Mouse (Mus musculus) left cerebral cortex, adult 9 months (tissue): ENCODE data around the gene C1rl.
"Not testable (repeated sequence)": the region's sequence is repeated elsewhere in the genome, so short reads cannot be mapped to it uniquely, and the experiment has no call there.

ENCODE experiments used
- DNase-seq, 2 experiments: peaks; one replicate each; pipeline ENCODE4 v3.0.0; 2022; ENCODE audit warnings: low spot score in 2 of 2

The C1rl gene

GRCm38 (mm10) chr6:124502021-124502420 is 9.1 kb downstream of the C1rl start:
- no peak for DNase-seq

- no peak for DNase-seq
Measured at GRCm38 (mm10) chr6:124505028-124505427, 12.1 kb downstream of the C1rl start.

GRCm38 (mm10) chr6:124506991-124507390 is 14.1 kb downstream of the C1rl start:
- DNase-seq: no peak

- no peak for DNase-seq
Measured at GRCm38 (mm10) chr6:124508292-124508691, 15.4 kb downstream of the C1rl start.

- not testable (repeated sequence) for DNase-seq
Measured at GRCm38 (mm10) chr6:124509192-124509591, 16.3 kb downstream of the C1rl start.

GRCm38 (mm10) chr6:124511936-124512335 is 19.0 kb downstream of the C1rl start:
- DNase-seq: no peak

GRCm38 (mm10) chr6:124512355-124512836 is 19.5 kb downstream of the C1rl start, which contains the start of gene C1ra:
TSS of gene C1ra (plus strand) at chr6:124512405.
- DNase-seq: peak in 1 of 2 experiments; percentile 62

- DNase-seq: not testable (repeated sequence)
Measured at GRCm38 (mm10) chr6:124517733-124518132, 24.8 kb downstream of the C1rl start.

- DNase-seq: peak in 1 of 2 experiments; percentile 60
Measured at GRCm38 (mm10) chr6:124522082-124522481, 29.2 kb downstream of the C1rl start.

GRCm38 (mm10) chr6:124527881-124528280 is 35.0 kb downstream of the C1rl start:
- DNase-seq: no peak

- no peak for DNase-seq
Measured at GRCm38 (mm10) chr6:124531077-124531476, 38.2 kb downstream of the C1rl start.

- DNase-seq: not testable (repeated sequence)
Measured at GRCm38 (mm10) chr6:124536125-124536829, 43.4 kb downstream of the C1rl start.

- DNase-seq: not testable (repeated sequence)
Measured at GRCm38 (mm10) chr6:124541176-124541575, 48.3 kb downstream of the C1rl start.

- DNase-seq: peak in 1 of 2 experiments; percentile 56
Measured at GRCm38 (mm10) chr6:124542284-124542683, 49.4 kb downstream of the C1rl start, which contains the start of gene C1s1. TSS of gene C1s1 (minus strand) at chr6:124542359.

- no peak for DNase-seq
Measured at GRCm38 (mm10) chr6:124544466-124544865, 51.6 kb downstream of the C1rl start.

- DNase-seq: no peak
Measured at GRCm38 (mm10) chr6:124545425-124545824, 52.5 kb downstream of the C1rl start.

- not testable (repeated sequence) for DNase-seq
Measured at GRCm38 (mm10) chr6:124547979-124548378, 55.1 kb downstream of the C1rl start.

GRCm38 (mm10) chr6:124549023-124549550 is 56.2 kb downstream of the C1rl start:
- DNase-seq: no peak

- no peak for DNase-seq
Measured at GRCm38 (mm10) chr6:124552766-124553165, 59.9 kb downstream of the C1rl start.

- DNase-seq: not testable (repeated sequence)
Measured at GRCm38 (mm10) chr6:124555956-124556355, 63.0 kb downstream of the C1rl start.
